Mouse (Mus musculus): ENCODE measurements around the gene Actbl2. TPM values are rescaled to one million over a fixed set of nuclear protein-coding genes. Genes with fewer than 3 reads are reported as not detected.

Actbl2 gene
- polyA plus RNA-seq (2017; shearing (Covaris generic)), result not detected

DNA sequence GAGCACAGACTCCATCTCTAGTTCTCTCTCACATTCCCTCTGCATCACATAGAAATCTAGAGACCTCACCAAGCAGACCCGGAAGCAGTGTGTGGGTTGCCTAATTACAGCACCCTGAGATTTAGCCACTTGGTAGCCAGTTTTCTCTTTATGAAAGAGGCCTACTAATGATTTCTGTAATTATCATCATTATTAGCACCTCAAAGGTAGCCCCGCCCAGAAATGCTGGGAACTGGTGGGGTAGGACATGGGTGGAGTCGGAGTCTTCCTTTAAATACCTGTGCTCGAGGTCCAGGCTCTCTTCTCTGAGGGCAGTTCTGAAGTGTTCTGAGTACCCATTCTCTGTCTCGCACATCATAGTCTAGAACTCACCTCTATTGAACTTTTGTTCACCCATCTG lies at the start of gene Actbl2:
Actbl2 (plus strand) TSS at position 301 of the 400 bp plus-strand sequence.

Other genes with a start within 250 kb of the Actbl2 start
- gene Gpbp1, start 235.1 kb downstream of the Actbl2 start, polyA plus RNA-seq (2017; shearing (Covaris generic)), result 294 TPM

Measured in effector memory CD4-positive, alpha-beta T cell, adult 7 months (primary cell).